Mouse (Mus musculus) intestine, postnatal 0 days (tissue): ENCODE data around the gene Syt5. TPM values are rescaled to one million over a fixed set of nuclear protein-coding genes. Genes with fewer than 3 reads are reported as not detected.

Source experiments
- ATAC-seq: fragments of 200-750 bp; cut with Nextera tagmentation; 2 replicates; pipeline ENCODE4 v1.8.0; 2017; ENCODE audit warnings: mild to moderate bottlenecking, moderate TSS enrichment, moderate library complexity
- H3K27ac ChIP-seq: fragments of 300-500 bp; sonication (generic); 2 replicates; pipeline ENCODE4 v1.5.1; 2014; ENCODE audit warnings: mild to moderate bottlenecking, low read depth, low read length, moderate library complexity
- H3K27me3 ChIP-seq: fragments of 300-500 bp; sonication (generic); replicated peaks from 2 replicates; pipeline ENCODE4 v1.6.1; 2014; ENCODE audit warnings: low read length, mixed read lengths; ENCODE audit not compliant: control insufficient read depth, insufficient read depth
- H3K36me3 ChIP-seq: fragments of 300-500 bp; sonication (generic); 2 replicates; pipeline ENCODE4 v1.6.1; 2014; ENCODE audit warnings: mild to moderate bottlenecking, moderate library complexity; ENCODE audit not compliant: control insufficient read depth, insufficient read depth
- H3K4me1 ChIP-seq: fragments of 300-500 bp; sonication (generic); replicated peaks from 2 replicates; pipeline ENCODE4 v1.6.1; 2014; ENCODE audit warnings: antibody characterized with exemption, low read length, mixed read lengths; ENCODE audit not compliant: control insufficient read depth, insufficient read depth
- H3K4me2 ChIP-seq: fragments of 300-500 bp; sonication (generic); replicated peaks from 2 replicates; pipeline ENCODE4 v1.6.1; 2014; ENCODE audit warnings: low read depth, mild to moderate bottlenecking, moderate library complexity
- H3K4me3 ChIP-seq: fragments of 300-500 bp; sonication (generic); 2 replicates; pipeline ENCODE4 v1.5.1; 2014; ENCODE audit warnings: low read depth, low read length
- H3K9ac ChIP-seq: fragments of 300-500 bp; sonication (generic); 2 replicates; pipeline ENCODE4 v1.6.1; 2014; ENCODE audit warnings: mild to moderate bottlenecking, low read depth, low read length
- H3K9me3 ChIP-seq: fragments of 300-500 bp; sonication (generic); 2 replicates; pipeline ENCODE4 v1.6.1; 2016; ENCODE audit warnings: mixed run types; ENCODE audit not compliant: control insufficient read depth
- CTCF ChIP-seq: sonication (generic); IDR thresholded peaks from 2 replicates; pipeline ENCODE4 v1.5.1; 2016; ENCODE audit warnings: low read depth, mild to moderate bottlenecking, control low read depth, antibody characterized with exemption, moderate library complexity
- WGBS: fragments of 180-500 bp; shearing (Covaris S2); extraction: QIAGEN DNeasy Blood & Tissue Kit; methylation state at CpG from one replicate; pipeline ENCODE4 v1.1.7; 2014; 5-methylcytosine and 5-hydroxymethylcytosine counted together
- polyA plus RNA-seq: library from polyadenylated mRNA; unstranded; fragments of >200 nt; fragmentation: Nextera tagmentation; extraction: Ambion mirVana; gene quantifications from 2 replicates; pipeline ENCODE4 v1.2.1, GENCODE M21; 2015

The Syt5 gene
- polyA plus RNA-seq, 1 experiment from 2014 or later: 5.3 TPM

- no peak overlapping the region for H3K9ac ChIP-seq
- no peak overlapping the region for H3K4me2 ChIP-seq
These were observed 9.2 kb upstream of the Syt5 start for GRCm38 (mm10) chr7:4556256-4557166.

GRCm38 (mm10) chr7:4546591-4547131, 680 bp downstream of the Syt5 start:
- Histone ChIP-seq H3K4me3 (peak overlapping the region; percentile 20; the same call in 1 of the 2 replicates), H3K9me3 (no peaks in the 10 kb centered on the region), H3K27me3 (no peaks in the 10 kb centered on the region), H3K4me2 (peak overlapping the region; percentile 57), H3K27ac (no peak overlapping the region), H3K36me3 (no peaks in the 10 kb centered on the region), H3K4me1 (no peaks in the 10 kb centered on the region), H3K9ac (no peak overlapping the region)
- TF ChIP-seq CTCF: peak; percentile 39
- 1% methylated on average over 26 of the region's 26 CpGs for WGBS
- peak; percentile 50 for ATAC-seq

More at GRCm38 (mm10) chr7:4556256-4557166, 9.2 kb upstream of the Syt5 start:
- 19% methylated on average over 15 of the region's 15 CpGs for WGBS
- no peaks in the 10 kb centered on the region for H3K4me1 ChIP-seq
- H3K36me3 ChIP-seq: peaks cover 12% of the 10 kb centered on the region; the same call in 1 of the 2 replicates
- no peaks in the 10 kb centered on the region for H3K27me3 ChIP-seq
- TF ChIP-seq CTCF: peak; percentile 95
- H3K27ac ChIP-seq: no peak overlapping the region
- ATAC-seq: peak; percentile 87
- H3K4me3 ChIP-seq: no peak overlapping the region
- no peaks in the 10 kb centered on the region for H3K9me3 ChIP-seq

GRCm38 (mm10) chr7:4546050-4546449, 1.3 kb downstream of the Syt5 start:
- Histone ChIP-seq H3K36me3 (no peaks in the 10 kb centered on the region), H3K27ac (no peak overlapping the region), H3K4me1 (no peaks in the 10 kb centered on the region), H3K27me3 (no peaks in the 10 kb centered on the region), H3K9ac (no peak overlapping the region), H3K4me2 (no peak overlapping the region), H3K4me3 (no peak overlapping the region), H3K9me3 (no peaks in the 10 kb centered on the region)
- 71% methylated on average over 15 of the region's 15 CpGs for WGBS
- ATAC-seq: no peak
- no peak for TF ChIP-seq CTCF

- ATAC-seq: no peak
- Histone ChIP-seq H3K4me2 (no peak overlapping the region), H3K36me3 (no peaks in the 10 kb centered on the region), H3K27ac (no peak overlapping the region), H3K9me3 (no peaks in the 10 kb centered on the region), H3K9ac (no peak overlapping the region), H3K4me3 (no peak overlapping the region), H3K4me1 (no peaks in the 10 kb centered on the region), H3K27me3 (no peaks in the 10 kb centered on the region)
- no peak for TF ChIP-seq CTCF
- WGBS: 46% methylated on average over 17 of the region's 17 CpGs
These were observed 5.3 kb downstream of the Syt5 start for GRCm38 (mm10) chr7:4542013-4542412.

GRCm38 (mm10) chr7:4541344-4541743, 6.0 kb downstream of the Syt5 start:
- Histone ChIP-seq H3K27me3 (no peaks in the 10 kb centered on the region), H3K4me3 (no peak overlapping the region), H3K9me3 (no peaks in the 10 kb centered on the region), H3K4me2 (no peak overlapping the region), H3K36me3 (no peaks in the 10 kb centered on the region), H3K9ac (no peak overlapping the region), H3K27ac (no peak overlapping the region), H3K4me1 (no peaks in the 10 kb centered on the region)
- TF ChIP-seq CTCF: no peak
- WGBS: 67% methylated on average over 5 of the region's 5 CpGs
- no peak for ATAC-seq

GRCm38 (mm10) chr7:4539019-4539418, 8.3 kb downstream of the Syt5 start:
- 76% methylated on average over 2 of the region's 2 CpGs for WGBS
- no peak overlapping the region for H3K4me2 ChIP-seq
- no peaks in the 10 kb centered on the region for H3K4me1 ChIP-seq
- no peaks in the 10 kb centered on the region for H3K9me3 ChIP-seq
- H3K4me3 ChIP-seq: no peak overlapping the region
- no peak overlapping the region for H3K27ac ChIP-seq
- H3K9ac ChIP-seq: no peak overlapping the region
- no peak for TF ChIP-seq CTCF
- H3K27me3 ChIP-seq: no peaks in the 10 kb centered on the region
- ATAC-seq: no peak
- H3K36me3 ChIP-seq: no peaks in the 10 kb centered on the region
